Mouse (Mus musculus): Measurements from ENCODE around the gene Ptpdc1. TPM values are rescaled to one million over a fixed set of nuclear protein-coding genes. Genes with fewer than 3 reads are reported as not detected.
A peak's percentile ranks its signal among the peaks of the same experiment; 100 is the strongest.

Gene Ptpdc1
- polyA plus RNA-seq, 1 experiment from 2014 or later: 6.9 TPM

DNA sequence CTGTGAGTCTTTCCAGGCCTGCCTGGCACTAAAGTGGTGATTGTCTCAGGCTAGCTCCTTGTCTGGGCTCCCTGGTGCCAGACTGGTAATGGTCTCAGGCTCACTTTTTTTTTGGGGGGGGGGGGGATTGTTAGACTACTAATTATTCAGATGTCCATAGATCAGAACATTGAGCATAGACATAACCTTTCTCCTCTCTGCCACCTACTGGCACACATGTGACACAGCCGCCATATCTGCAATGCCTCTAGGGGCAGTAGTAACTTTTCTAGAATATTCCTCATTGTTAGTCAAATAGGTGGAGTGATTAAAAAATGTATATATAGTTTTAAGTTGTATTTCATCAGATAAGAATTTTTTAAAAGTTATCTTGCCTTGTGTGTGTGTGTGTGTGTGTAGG lies 53.3 kb downstream of the Ptpdc1 start:
- no peaks in the 10 kb centered on the region for H3K9me3 ChIP-seq
- 67% methylated on average over 1 of the region's 1 CpGs for WGBS
- no peak overlapping the region for H3K4me3 ChIP-seq (replicated peaks)
- H3K4me2 ChIP-seq (replicated peaks): no peak overlapping the region
- H3K27ac ChIP-seq: no peak overlapping the region
- no peaks in the 10 kb centered on the region for H3K36me3 ChIP-seq
- ATAC-seq: no peak
- peaks cover 20% of the 10 kb centered on the region for H3K4me1 ChIP-seq (replicated peaks)
- no peak overlapping the region for H3K9ac ChIP-seq
- H3K27me3 ChIP-seq (replicated peaks): no peaks in the 10 kb centered on the region

GRCm38 (mm10) chr13:48571298-48571697 lies 54.2 kb downstream of the Ptpdc1 start:
- Histone ChIP-seq H3K9me3 (no peaks in the 10 kb centered on the region), H3K4me1 (replicated peaks) (peaks cover 22% of the 10 kb centered on the region), H3K4me3 (replicated peaks) (no peak overlapping the region), H3K4me2 (replicated peaks) (no peak overlapping the region), H3K9ac (no peak overlapping the region), H3K27me3 (replicated peaks) (no peaks in the 10 kb centered on the region), H3K36me3 (no peaks in the 10 kb centered on the region), H3K27ac (no peak overlapping the region)
- 76% methylated on average over 5 of the region's 5 CpGs for WGBS
- no peak for ATAC-seq

GRCm38 (mm10) chr13:48569576-48570132 lies 55.8 kb downstream of the Ptpdc1 start:
- Histone ChIP-seq H3K4me3 (replicated peaks) (no peak overlapping the region), H3K27ac (no peak overlapping the region), H3K36me3 (no peaks in the 10 kb centered on the region), H3K4me1 (replicated peaks) (peaks cover 21% of the 10 kb centered on the region), H3K4me2 (replicated peaks) (no peak overlapping the region), H3K9me3 (no peaks in the 10 kb centered on the region), H3K9ac (no peak overlapping the region), H3K27me3 (replicated peaks) (no peaks in the 10 kb centered on the region)
- no peak for ATAC-seq
- WGBS: 71% methylated on average over 5 of the region's 5 CpGs

DNA sequence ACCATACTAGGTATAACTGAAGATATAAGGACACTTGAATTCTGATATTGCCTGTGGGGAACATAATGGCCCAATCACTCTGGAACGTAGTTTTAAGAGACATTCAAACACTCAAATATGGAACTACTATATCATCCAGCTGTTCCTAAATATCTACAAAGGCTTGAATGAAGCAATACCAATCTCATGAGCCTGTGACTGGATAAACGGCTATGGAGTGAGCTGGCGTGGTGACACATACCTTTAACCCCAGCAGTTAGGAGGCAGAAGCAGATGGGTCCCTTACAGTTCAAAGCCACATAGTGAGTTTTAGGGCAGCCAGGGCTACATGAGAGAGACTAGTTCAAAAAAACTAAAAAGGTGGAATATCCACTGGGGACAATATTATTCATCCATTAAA lies 57.8 kb downstream of the Ptpdc1 start:
- H3K27ac ChIP-seq: no peak overlapping the region
- WGBS: 65% methylated on average over 3 of the region's 3 CpGs
- no peak for ATAC-seq
- no peaks in the 10 kb centered on the region for H3K27me3 ChIP-seq (replicated peaks)
- no peaks in the 10 kb centered on the region for H3K36me3 ChIP-seq
- H3K4me3 ChIP-seq (replicated peaks): no peak overlapping the region
- H3K9me3 ChIP-seq: no peaks in the 10 kb centered on the region
- no peak overlapping the region for H3K9ac ChIP-seq
- H3K4me2 ChIP-seq (replicated peaks): no peak overlapping the region
- peaks cover 7% of the 10 kb centered on the region; the same call in 1 of the 2 replicates for H3K4me1 ChIP-seq (replicated peaks)

GRCm38 (mm10) chr13:48566116-48566935 lies 59.1 kb downstream of the Ptpdc1 start:
- H3K4me3 ChIP-seq (replicated peaks): no peak overlapping the region
- H3K27ac ChIP-seq: peak overlapping the region; percentile 93
- H3K9ac ChIP-seq: no peak overlapping the region
- no peaks in the 10 kb centered on the region for H3K27me3 ChIP-seq (replicated peaks)
- H3K4me2 ChIP-seq (replicated peaks): no peak overlapping the region; the same call in 1 of the 2 replicates
- peaks cover 7% of the 10 kb centered on the region; the same call in 1 of the 2 replicates for H3K4me1 ChIP-seq (replicated peaks)
- 24% methylated on average over 13 of the region's 13 CpGs for WGBS
- no peaks in the 10 kb centered on the region for H3K36me3 ChIP-seq
- ATAC-seq: peak; percentile 87
- H3K9me3 ChIP-seq: no peaks in the 10 kb centered on the region

DNA sequence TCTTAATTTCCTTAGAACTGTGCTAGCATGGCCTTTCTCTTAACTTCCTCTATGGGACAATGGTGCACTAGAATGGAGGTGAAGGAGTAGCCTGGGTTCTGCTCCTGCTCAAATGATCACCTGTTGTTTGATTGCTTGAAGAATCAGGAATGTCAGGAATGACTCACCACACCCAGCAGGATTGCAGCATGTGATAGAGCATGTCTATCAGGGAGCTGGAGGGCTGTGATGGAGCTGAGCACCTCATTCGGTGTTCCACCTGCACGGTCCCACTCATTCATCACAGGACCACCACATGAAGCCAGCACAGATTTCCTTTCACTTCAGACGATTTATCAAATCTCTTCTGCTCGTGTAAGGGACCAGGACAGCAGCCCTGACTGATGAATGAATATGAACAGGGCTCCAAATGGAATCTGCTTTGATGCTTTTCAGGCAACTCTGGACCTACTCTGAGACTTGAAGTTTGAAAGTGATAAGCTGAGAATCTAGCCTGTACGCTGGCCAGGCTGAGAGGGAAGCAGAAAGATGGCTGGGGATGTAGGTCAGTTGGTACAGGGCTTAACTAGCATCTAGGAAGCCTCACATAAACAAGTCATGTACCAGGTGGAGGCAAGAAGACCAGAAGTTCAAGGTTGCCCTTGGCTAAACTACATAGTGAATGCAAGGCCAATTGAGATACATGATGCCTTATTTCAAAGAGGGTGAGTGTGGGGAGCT lies 60.4 kb downstream of the Ptpdc1 start:
- Histone ChIP-seq H3K27ac (peak overlapping the region; percentile 93; the same call in 1 of the 2 replicates), H3K4me2 (replicated peaks) (no peak overlapping the region), H3K9ac (no peak overlapping the region), H3K36me3 (no peaks in the 10 kb centered on the region), H3K4me3 (replicated peaks) (no peak overlapping the region), H3K27me3 (replicated peaks) (no peaks in the 10 kb centered on the region), H3K4me1 (replicated peaks) (peaks cover 7% of the 10 kb centered on the region; the same call in 1 of the 2 replicates), H3K9me3 (no peaks in the 10 kb centered on the region)
- 75% methylated on average over 5 of the region's 5 CpGs for WGBS
- ATAC-seq: no peak

DNA sequence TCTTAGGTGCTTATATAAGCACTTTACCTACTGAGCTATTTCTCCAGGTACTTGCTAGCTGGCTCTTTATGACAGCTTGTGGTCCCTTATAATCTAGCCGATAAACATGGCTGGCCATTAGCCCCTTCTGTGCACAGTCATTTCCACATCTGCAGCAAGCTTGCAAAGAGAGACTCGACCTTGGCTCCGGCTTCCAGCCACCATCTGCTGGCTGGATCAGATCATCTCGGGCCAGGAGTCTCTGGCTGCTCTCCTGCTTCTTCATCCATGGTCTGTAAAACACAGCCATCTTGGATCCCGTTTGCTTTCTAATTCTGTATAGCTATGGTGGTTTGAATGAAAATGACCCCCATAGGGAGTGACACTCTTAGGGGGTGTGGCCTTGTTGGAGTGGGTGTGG lies 63.1 kb downstream of the Ptpdc1 start:
- WGBS: 83% methylated on average over 5 of the region's 5 CpGs
- H3K4me2 ChIP-seq (replicated peaks): no peak overlapping the region
- H3K27ac ChIP-seq: no peak overlapping the region
- no peaks in the 10 kb centered on the region for H3K9me3 ChIP-seq
- H3K9ac ChIP-seq: no peak overlapping the region
- no peaks in the 10 kb centered on the region for H3K36me3 ChIP-seq
- H3K4me3 ChIP-seq (replicated peaks): no peak overlapping the region
- ATAC-seq: no peak
- H3K27me3 ChIP-seq (replicated peaks): no peaks in the 10 kb centered on the region
- H3K4me1 ChIP-seq (replicated peaks): peaks cover 7% of the 10 kb centered on the region; the same call in 1 of the 2 replicates

GRCm38 (mm10) chr13:48561481-48561880 lies 64.0 kb downstream of the Ptpdc1 start:
- Histone ChIP-seq H3K27me3 (replicated peaks) (no peaks in the 10 kb centered on the region), H3K36me3 (no peaks in the 10 kb centered on the region), H3K4me3 (replicated peaks) (no peak overlapping the region), H3K9me3 (no peaks in the 10 kb centered on the region), H3K27ac (no peak overlapping the region), H3K4me1 (replicated peaks) (peaks cover 4% of the 10 kb centered on the region; the same call in 1 of the 2 replicates), H3K9ac (no peak overlapping the region), H3K4me2 (replicated peaks) (no peak overlapping the region)
- WGBS: 88% methylated on average over 2 of the region's 2 CpGs
- ATAC-seq: no peak

GRCm38 (mm10) chr13:48555976-48556375 lies 69.5 kb downstream of the Ptpdc1 start:
- no peak for ATAC-seq
- no peak overlapping the region for H3K9ac ChIP-seq
- 69% methylated on average over 1 of the region's 1 CpGs for WGBS
- no peaks in the 10 kb centered on the region for H3K9me3 ChIP-seq
- no peaks in the 10 kb centered on the region for H3K36me3 ChIP-seq
- H3K4me1 ChIP-seq (replicated peaks): peaks cover 10% of the 10 kb centered on the region; the same call in 1 of the 2 replicates
- H3K4me2 ChIP-seq (replicated peaks): no peak overlapping the region
- H3K27ac ChIP-seq: no peak overlapping the region
- H3K4me3 ChIP-seq (replicated peaks): no peak overlapping the region
- no peaks in the 10 kb centered on the region for H3K27me3 ChIP-seq (replicated peaks)

- no peak overlapping the region for H3K27ac ChIP-seq
- H3K36me3 ChIP-seq: no peaks in the 10 kb centered on the region
- WGBS: 80% methylated on average over 1 of the region's 1 CpGs
Measured at GRCm38 (mm10) chr13:48554552-48554951, 70.9 kb downstream of the Ptpdc1 start.

DNA sequence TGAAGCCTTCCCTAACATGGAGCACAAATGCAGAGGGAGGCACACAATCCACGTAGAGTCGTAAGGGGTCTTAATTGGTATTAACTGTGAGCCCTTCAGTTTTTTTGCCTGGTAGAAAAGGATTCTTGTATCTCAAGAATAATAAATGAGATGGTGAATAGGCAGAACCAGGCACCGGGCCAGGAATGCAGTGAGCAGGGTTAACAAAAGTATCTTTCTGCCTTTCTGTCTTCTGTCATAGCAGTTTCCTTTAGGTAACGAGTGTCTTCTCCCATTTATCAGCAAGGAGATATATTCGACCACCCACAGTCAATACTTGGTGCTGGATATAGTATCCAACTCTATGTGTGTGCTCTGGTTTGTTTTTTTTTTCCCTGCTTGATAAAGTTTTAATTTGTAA lies 72.0 kb downstream of the Ptpdc1 start:
- H3K4me2 ChIP-seq (replicated peaks): peak overlapping the region; percentile 57; the same call in 1 of the 2 replicates
- peak overlapping the region; percentile 97 for H3K27ac ChIP-seq
- no peak for ATAC-seq
- H3K9me3 ChIP-seq: no peaks in the 10 kb centered on the region
- H3K9ac ChIP-seq: no peak overlapping the region
- H3K4me1 ChIP-seq (replicated peaks): peaks cover 10% of the 10 kb centered on the region; the same call in 1 of the 2 replicates
- WGBS: 42% methylated on average over 5 of the region's 5 CpGs
- no peak overlapping the region for H3K4me3 ChIP-seq (replicated peaks)
- no peaks in the 10 kb centered on the region for H3K27me3 ChIP-seq (replicated peaks)
- no peaks in the 10 kb centered on the region for H3K36me3 ChIP-seq

More at GRCm38 (mm10) chr13:48554552-48554951, 70.9 kb downstream of the Ptpdc1 start:
- Histone ChIP-seq H3K4me3 (replicated peaks) (no peak overlapping the region), H3K27me3 (replicated peaks) (no peaks in the 10 kb centered on the region), H3K4me2 (replicated peaks) (no peak overlapping the region), H3K9me3 (no peaks in the 10 kb centered on the region), H3K4me1 (replicated peaks) (peaks cover 10% of the 10 kb centered on the region; the same call in 1 of the 2 replicates), H3K9ac (no peak overlapping the region)
- no peak for ATAC-seq
